Mouse (Mus musculus): ENCODE data around the gene March9. TPM values are rescaled to one million over a fixed set of nuclear protein-coding genes. Genes with fewer than 3 reads are reported as not detected.
"Not testable (repeated sequence)": the region's sequence is repeated elsewhere in the genome, so short reads cannot be mapped to it uniquely, and the experiment has no call there.

The March9 gene
- polyA plus RNA-seq, 1 experiment from 2014 or later, result 0.46 TPM

DNA sequence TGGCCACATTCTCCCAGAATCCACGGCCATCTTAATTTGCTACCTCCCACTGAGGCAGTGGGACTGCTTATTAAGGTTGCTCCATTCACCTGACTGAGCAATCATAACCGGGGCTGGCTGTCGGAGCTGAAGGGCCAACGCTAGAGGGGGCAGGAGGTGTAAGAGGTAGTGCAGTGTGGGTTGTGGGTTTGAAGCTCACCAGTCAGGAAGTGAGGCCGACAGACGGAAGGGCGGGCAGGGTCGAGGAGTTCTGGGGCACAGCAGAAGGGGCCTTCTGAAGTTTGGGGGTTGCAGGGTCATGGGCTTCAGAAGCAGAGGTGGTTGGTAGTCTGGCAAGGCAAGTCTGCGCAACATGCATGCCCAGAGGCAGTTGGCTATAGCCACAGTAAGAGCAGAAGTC, 15.1 kb upstream of the March9 start, which contains the start of gene Agap2:
Gene Agap2 (plus strand): TSS at position 205 of the 400 bp plus-strand sequence.
- no peak within 1 kb of the TSS for H3K4me3 ChIP-seq (ENCODE audit: low read length)
- no peak for ATAC-seq (ENCODE audit: low read depth)

DNA sequence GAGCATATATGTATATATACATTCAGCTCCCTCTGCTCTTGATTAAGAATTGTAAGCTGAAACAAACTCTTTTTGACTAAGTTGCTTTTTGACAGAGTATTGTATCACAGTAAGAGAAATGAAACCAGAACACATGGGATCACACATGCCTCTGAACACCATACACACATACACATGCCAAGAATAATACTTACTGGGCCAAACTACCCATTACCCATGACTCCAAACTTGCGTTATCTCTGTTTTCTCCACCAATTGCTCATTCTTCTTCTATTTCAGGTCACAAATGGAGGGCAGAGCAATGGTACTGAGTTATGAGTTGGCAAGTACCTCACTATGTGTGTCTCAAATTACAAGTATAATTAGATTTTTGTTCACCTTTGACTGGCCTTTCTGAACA, 14.0 kb upstream of the March9 start:
- peaks cover 27% of the 10 kb centered on the region for H3K27me3 ChIP-seq (ENCODE audit: control insufficient read depth, insufficient read depth, low read depth, low read length)
- no peak for ATAC-seq (ENCODE audit: low read depth)
- no peak overlapping the region for H3K4me3 ChIP-seq (ENCODE audit: low read length)
- H3K4me1 ChIP-seq (replicated peaks; ENCODE audit: control insufficient read depth, insufficient read depth, low read length), result peaks cover 10% of the 10 kb centered on the region
- H3K4me2 ChIP-seq (ENCODE audit: low read depth, low read length), result no peak overlapping the region
- no peaks in the 10 kb centered on the region for H3K9me3 ChIP-seq (ENCODE audit: control insufficient read depth, low read length)
- H3K9ac ChIP-seq (ENCODE audit: low read length), result no peak overlapping the region
- 87% methylated on average over 1 of the region's 1 CpGs for WGBS
- H3K36me3 ChIP-seq (ENCODE audit: control insufficient read depth, insufficient read depth, low read length), result no peaks in the 10 kb centered on the region
- no peak overlapping the region for H3K27ac ChIP-seq (ENCODE audit: low read length)

More for the DNA sequence above, 15.1 kb upstream of the March9 start, which contains the start of gene Agap2:
- WGBS, result 56% methylated on average over 9 of the region's 9 CpGs
- Histone ChIP-seq H3K27ac (ENCODE audit: low read length) (no peak within 1 kb of the TSS), H3K9me3 (ENCODE audit: control insufficient read depth, low read length) (no peaks in the 10 kb centered on the region), H3K36me3 (ENCODE audit: control insufficient read depth, insufficient read depth, low read length) (no peaks in the 10 kb centered on the region), H3K27me3 (ENCODE audit: control insufficient read depth, insufficient read depth, low read depth, low read length) (peaks cover 38% of the 10 kb centered on the region), H3K4me1 (replicated peaks; ENCODE audit: control insufficient read depth, insufficient read depth, low read length) (peaks cover 16% of the 10 kb centered on the region), H3K9ac (ENCODE audit: low read length) (no peak within 1 kb of the TSS), H3K4me2 (ENCODE audit: low read depth, low read length) (no peak within 1 kb of the TSS)

DNA sequence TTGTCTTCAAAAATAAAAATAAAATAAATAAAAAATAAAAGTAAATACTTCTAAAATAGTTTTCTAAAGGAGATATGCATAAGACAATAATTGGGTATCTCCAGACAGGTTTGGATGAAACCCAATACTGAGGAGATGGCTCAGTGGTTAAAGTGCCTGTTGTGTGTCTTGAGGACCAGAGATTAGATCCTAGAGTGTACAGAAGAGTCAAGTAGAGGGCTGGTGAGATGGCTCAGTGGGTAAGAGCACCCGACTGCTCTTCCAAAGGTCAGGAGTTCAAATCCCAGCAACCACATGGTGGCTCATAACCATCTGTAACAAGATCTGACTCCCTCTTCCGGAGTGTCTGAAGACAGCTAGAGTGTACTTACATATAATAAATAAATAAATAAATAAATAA, 13.0 kb upstream of the March9 start:
- ATAC-seq (ENCODE audit: low read depth); H3K4me3 ChIP-seq (ENCODE audit: low read length); H3K9me3 ChIP-seq (ENCODE audit: control insufficient read depth, low read length); H3K36me3 ChIP-seq (ENCODE audit: control insufficient read depth, insufficient read depth, low read length); H3K9ac ChIP-seq (ENCODE audit: low read length); H3K4me2 ChIP-seq (ENCODE audit: low read depth, low read length); H3K27ac ChIP-seq (ENCODE audit: low read length): not testable (repeated sequence)
- Histone ChIP-seq H3K27me3 (ENCODE audit: control insufficient read depth, insufficient read depth, low read depth, low read length) (peaks cover 17% of the 10 kb centered on the region), H3K4me1 (replicated peaks; ENCODE audit: control insufficient read depth, insufficient read depth, low read length) (peaks cover 19% of the 10 kb centered on the region)
- WGBS, result 65% methylated on average over 2 of the region's 2 CpGs

DNA sequence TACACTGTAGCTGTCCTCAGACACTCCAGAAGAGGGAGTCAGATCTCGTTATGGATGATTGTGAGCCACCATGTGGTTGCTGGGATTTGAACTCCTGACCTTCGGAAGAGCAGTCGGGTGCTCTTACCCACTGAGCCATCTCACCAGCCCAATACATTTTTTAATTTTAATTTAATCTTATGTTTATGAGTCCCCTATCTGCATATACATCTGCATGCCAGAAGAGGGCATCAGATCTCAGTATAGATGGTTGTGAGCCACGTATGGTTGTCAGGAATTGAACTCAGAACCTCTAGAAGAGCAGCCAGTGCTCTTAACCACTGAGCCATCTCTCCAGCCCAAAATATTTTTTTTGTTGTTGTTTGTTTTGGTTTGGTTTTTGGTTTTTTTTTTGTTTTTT, 12.3 kb upstream of the March9 start:
- WGBS, result 75% methylated on average over 4 of the region's 4 CpGs
- not testable (repeated sequence) for H3K4me2 ChIP-seq (ENCODE audit: low read depth, low read length); H3K27ac ChIP-seq (ENCODE audit: low read length); ATAC-seq (ENCODE audit: low read depth); H3K9me3 ChIP-seq (ENCODE audit: control insufficient read depth, low read length); H3K4me3 ChIP-seq (ENCODE audit: low read length); H3K9ac ChIP-seq (ENCODE audit: low read length)
- Histone ChIP-seq H3K36me3 (ENCODE audit: control insufficient read depth, insufficient read depth, low read length) (peaks cover 13% of the 10 kb centered on the region), H3K27me3 (ENCODE audit: control insufficient read depth, insufficient read depth, low read depth, low read length) (peaks cover 10% of the 10 kb centered on the region), H3K4me1 (replicated peaks; ENCODE audit: control insufficient read depth, insufficient read depth, low read length) (peaks cover 19% of the 10 kb centered on the region)

- H3K27ac ChIP-seq (ENCODE audit: low read length), result no peak overlapping the region
- 68% methylated on average over 9 of the region's 9 CpGs for WGBS
- peak overlapping the region; percentile 82 for H3K4me3 ChIP-seq (ENCODE audit: low read length)
- peak overlapping the region; percentile 78 for H3K9ac ChIP-seq (ENCODE audit: low read length)
- peaks cover 3% of the 10 kb centered on the region; the same call in 1 of the 2 replicates for H3K27me3 ChIP-seq (ENCODE audit: control insufficient read depth, insufficient read depth, low read depth, low read length)
- H3K4me2 ChIP-seq (ENCODE audit: low read depth, low read length), result peak overlapping the region; percentile 78
- peaks cover 24% of the 10 kb centered on the region for H3K36me3 ChIP-seq (ENCODE audit: control insufficient read depth, insufficient read depth, low read length)
- H3K9me3 ChIP-seq (ENCODE audit: control insufficient read depth, low read length), result no peaks in the 10 kb centered on the region
- H3K4me1 ChIP-seq (replicated peaks; ENCODE audit: control insufficient read depth, insufficient read depth, low read length), result peaks cover 19% of the 10 kb centered on the region
- ATAC-seq (ENCODE audit: low read depth), result no peak
Measured at GRCm38 (mm10) chr10:127071203-127071602, 11.2 kb upstream of the March9 start.

DNA sequence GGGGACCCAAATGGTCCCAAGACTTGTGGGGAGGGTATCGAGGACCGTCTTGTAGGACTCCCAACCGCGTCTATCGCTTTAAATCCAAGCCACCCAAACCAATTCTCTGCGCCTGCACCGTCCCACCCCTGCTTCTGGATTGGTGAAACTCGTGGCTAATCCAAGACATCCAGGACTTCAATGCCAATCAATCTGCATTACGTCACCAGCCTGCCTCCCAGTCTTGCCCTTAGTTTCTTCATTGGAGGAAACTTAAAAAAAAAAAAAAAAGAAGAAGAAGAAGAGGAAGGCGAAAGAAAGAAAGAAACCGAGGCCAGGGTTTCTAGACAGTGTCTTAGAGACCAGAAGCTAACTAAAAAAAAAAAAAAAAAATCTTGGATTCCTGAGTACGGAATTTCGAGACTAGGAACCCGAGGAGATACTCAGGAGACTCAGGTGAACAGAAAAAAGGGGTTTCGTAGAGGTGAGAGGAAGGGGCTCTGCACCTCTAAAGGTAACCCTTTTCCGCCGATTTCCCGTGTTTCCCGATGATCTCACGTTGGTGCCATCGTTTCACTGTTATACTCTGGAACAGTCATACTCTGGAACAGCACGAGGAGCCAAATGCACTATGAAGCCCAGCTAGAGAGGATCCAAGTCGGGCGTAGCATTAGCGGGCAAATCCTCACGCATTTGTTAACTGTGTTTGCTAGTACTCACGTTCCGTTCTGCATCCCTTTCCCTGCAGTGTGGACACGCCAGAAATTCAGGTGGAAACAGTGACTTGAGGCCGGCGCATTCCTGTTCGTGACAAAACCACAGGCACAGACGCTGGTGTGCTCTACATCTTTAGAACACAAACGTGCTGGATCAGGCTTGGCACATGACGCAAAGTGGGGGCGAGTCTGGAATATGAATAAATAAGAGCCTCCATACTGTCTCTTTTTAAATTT, 10.5 kb upstream of the March9 start, which contains the start of gene Tspan31:
Gene Tspan31 (minus strand): TSS at position 75 of the 932 bp plus-strand sequence.
- Histone ChIP-seq H3K4me2 (ENCODE audit: low read depth, low read length) (peak within 1 kb of the TSS; percentile 78), H3K9me3 (ENCODE audit: control insufficient read depth, low read length) (no peaks in the 10 kb centered on the region), H3K27ac (ENCODE audit: low read length) (peak within 1 kb of the TSS; percentile 95), H3K27me3 (ENCODE audit: control insufficient read depth, insufficient read depth, low read depth, low read length) (no peaks in the 10 kb centered on the region; the same call in 1 of the 2 replicates), H3K9ac (ENCODE audit: low read length) (peak within 1 kb of the TSS; percentile 85), H3K36me3 (ENCODE audit: control insufficient read depth, insufficient read depth, low read length) (peaks cover 31% of the 10 kb centered on the region), H3K4me1 (replicated peaks; ENCODE audit: control insufficient read depth, insufficient read depth, low read length) (peaks cover 19% of the 10 kb centered on the region), H3K4me3 (ENCODE audit: low read length) (peak within 1 kb of the TSS; percentile 82)
- WGBS, result under 1% methylated on average over 36 of the region's 36 CpGs
- peak; percentile 95 for ATAC-seq (ENCODE audit: low read depth)

GRCm38 (mm10) chr10:127069281-127070189, 9.6 kb upstream of the March9 start:
- Histone ChIP-seq H3K4me2 (ENCODE audit: low read depth, low read length) (peak overlapping the region; percentile 78), H3K27ac (ENCODE audit: low read length) (peak overlapping the region; percentile 95), H3K4me1 (replicated peaks; ENCODE audit: control insufficient read depth, insufficient read depth, low read length) (peaks cover 25% of the 10 kb centered on the region), H3K27me3 (ENCODE audit: control insufficient read depth, insufficient read depth, low read depth, low read length) (no peaks in the 10 kb centered on the region), H3K36me3 (ENCODE audit: control insufficient read depth, insufficient read depth, low read length) (peaks cover 39% of the 10 kb centered on the region), H3K9ac (ENCODE audit: low read length) (peak overlapping the region; percentile 85), H3K9me3 (ENCODE audit: control insufficient read depth, low read length) (no peaks in the 10 kb centered on the region), H3K4me3 (ENCODE audit: low read length) (peak overlapping the region; percentile 82)
- ATAC-seq (ENCODE audit: low read depth), result peak; percentile 46
- WGBS, result 6% methylated on average over 30 of the region's 30 CpGs

DNA sequence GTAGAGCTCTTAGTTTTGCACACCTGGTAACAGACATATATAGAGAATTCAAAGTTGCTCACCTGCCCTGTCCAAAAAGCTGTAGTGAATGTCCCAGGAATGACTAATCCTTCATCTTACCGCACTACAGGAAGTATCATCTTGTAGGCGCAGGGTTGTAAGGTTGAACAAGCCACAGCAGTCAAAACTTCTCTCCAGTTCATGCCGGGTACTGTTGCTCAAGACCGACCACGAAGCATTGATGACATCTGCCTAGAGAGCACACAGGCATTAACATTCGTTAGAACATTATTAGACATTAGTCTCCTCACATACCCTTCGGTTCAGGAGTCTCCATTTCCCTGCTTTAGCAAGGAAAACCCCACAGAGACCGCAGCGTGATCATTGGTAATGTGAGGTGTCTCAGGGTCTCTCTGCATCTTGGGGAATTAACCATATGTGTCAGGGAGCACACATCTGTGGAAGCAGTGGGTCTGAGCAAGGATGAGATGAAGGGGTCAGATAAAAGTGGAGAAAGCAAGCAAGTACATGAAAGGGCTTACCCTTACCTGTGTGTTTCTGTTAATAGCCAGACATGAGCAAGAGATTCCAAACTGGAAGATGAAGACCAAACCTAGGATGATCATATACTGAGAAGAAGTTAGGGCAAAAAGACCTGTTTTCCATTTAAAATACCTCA, 8.5 kb upstream of the March9 start:
- Histone ChIP-seq H3K36me3 (ENCODE audit: control insufficient read depth, insufficient read depth, low read length) (peaks cover 39% of the 10 kb centered on the region), H3K27ac (ENCODE audit: low read length) (no peak overlapping the region; the same call in none of the 2 replicates), H3K9ac (ENCODE audit: low read length) (peak overlapping the region; percentile 85), H3K27me3 (ENCODE audit: control insufficient read depth, insufficient read depth, low read depth, low read length) (no peaks in the 10 kb centered on the region), H3K4me3 (ENCODE audit: low read length) (peak overlapping the region; percentile 82), H3K9me3 (ENCODE audit: control insufficient read depth, low read length) (no peaks in the 10 kb centered on the region), H3K4me1 (replicated peaks; ENCODE audit: control insufficient read depth, insufficient read depth, low read length) (peaks cover 25% of the 10 kb centered on the region), H3K4me2 (ENCODE audit: low read depth, low read length) (peak overlapping the region; percentile 78)
- ATAC-seq (ENCODE audit: low read depth), result no peak
- 62% methylated on average over 9 of the region's 9 CpGs for WGBS

Data from lung, embryonic 16.5 days (tissue).